Mouse (Mus musculus): Measurements from ENCODE around the gene Scly. TPM values are rescaled to one million over a fixed set of nuclear protein-coding genes. Genes with fewer than 3 reads are reported as not detected.
A peak's percentile ranks its signal among the peaks of the same experiment; 100 is the strongest.

Scly gene
- total RNA-seq, 2 experiments from 2014 or later: 6.9 to 18.8 TPM

GRCm38 (mm10) chr1:91299026-91299706 is 1.0 kb downstream of the Scly start:
- 0 out of 2 replicates have a peak, but pooled peaks have one; percentile 1 for ATAC-seq (replicated peaks; ENCODE audit: low FRiP score, poor library complexity, severe bottlenecking)

- peak; percentile 51 for ATAC-seq (replicated peaks; ENCODE audit: low FRiP score, poor library complexity, severe bottlenecking)
Observed at GRCm38 (mm10) chr1:91299707-91300426, 1.7 kb downstream of the Scly start.

GRCm38 (mm10) chr1:91301206-91301920 is 3.2 kb downstream of the Scly start:
- no peak for ATAC-seq (replicated peaks; ENCODE audit: low FRiP score, poor library complexity, severe bottlenecking)

- no peak for ATAC-seq (replicated peaks; ENCODE audit: low FRiP score, poor library complexity, severe bottlenecking)
Observed at GRCm38 (mm10) chr1:91302021-91302420, 3.9 kb downstream of the Scly start.

- ATAC-seq (replicated peaks; ENCODE audit: low FRiP score, poor library complexity, severe bottlenecking): no peak
Observed at GRCm38 (mm10) chr1:91304621-91305020, 6.5 kb downstream of the Scly start.

GRCm38 (mm10) chr1:91309366-91310085 is 11.4 kb downstream of the Scly start:
- ATAC-seq (replicated peaks; ENCODE audit: low FRiP score, poor library complexity, severe bottlenecking): no peak

- no peak for ATAC-seq (replicated peaks; ENCODE audit: low FRiP score, poor library complexity, severe bottlenecking)
Observed at GRCm38 (mm10) chr1:91312273-91312672, 14.1 kb downstream of the Scly start.

GRCm38 (mm10) chr1:91313251-91313650 is 15.1 kb downstream of the Scly start:
- ATAC-seq (replicated peaks; ENCODE audit: low FRiP score, poor library complexity, severe bottlenecking): no peak

- no peak for ATAC-seq (replicated peaks; ENCODE audit: low FRiP score, poor library complexity, severe bottlenecking)
Observed at GRCm38 (mm10) chr1:91317656-91318055, 19.5 kb downstream of the Scly start.

- ATAC-seq (replicated peaks; ENCODE audit: low FRiP score, poor library complexity, severe bottlenecking): no peak
Observed at GRCm38 (mm10) chr1:91321760-91322438, 23.8 kb downstream of the Scly start, which contains the start of gene Espnl. TSS of gene Espnl (plus strand) at chr1:91322075.

GRCm38 (mm10) chr1:91324646-91325045 is 26.5 kb downstream of the Scly start:
- no peak for ATAC-seq (replicated peaks; ENCODE audit: low FRiP score, poor library complexity, severe bottlenecking)

GRCm38 (mm10) chr1:91325488-91326042 is 27.4 kb downstream of the Scly start:
- ATAC-seq (replicated peaks; ENCODE audit: low FRiP score, poor library complexity, severe bottlenecking): no peak

GRCm38 (mm10) chr1:91332102-91332501 is 34.0 kb downstream of the Scly start:
- no peak for ATAC-seq (replicated peaks; ENCODE audit: low FRiP score, poor library complexity, severe bottlenecking)

GRCm38 (mm10) chr1:91333582-91333981 is 35.4 kb downstream of the Scly start:
- no peak for ATAC-seq (replicated peaks; ENCODE audit: low FRiP score, poor library complexity, severe bottlenecking)

- ATAC-seq (replicated peaks; ENCODE audit: low FRiP score, poor library complexity, severe bottlenecking): no peak
Observed at GRCm38 (mm10) chr1:91337355-91337754, 39.2 kb downstream of the Scly start.

- ATAC-seq (replicated peaks; ENCODE audit: low FRiP score, poor library complexity, severe bottlenecking): no peak
Observed at GRCm38 (mm10) chr1:91344001-91344400, 45.9 kb downstream of the Scly start.

GRCm38 (mm10) chr1:91344921-91345685 is 47.0 kb downstream of the Scly start:
- ATAC-seq (replicated peaks; ENCODE audit: low FRiP score, poor library complexity, severe bottlenecking): no peak

GRCm38 (mm10) chr1:91346892-91347291 is 48.8 kb downstream of the Scly start:
- peak; percentile 84 for ATAC-seq (replicated peaks; ENCODE audit: low FRiP score, poor library complexity, severe bottlenecking)

All from erythroblast, adult 5-6 weeks (primary cell).